Mouse (Mus musculus): ENCODE measurements at regions not wholly inside any gene's neighbourhood (a gene's known extent, or its start where the extent isn't known, plus 50 kb on each side); places are given as distances from the start of the nearest gene placed in this dataset.

- ATAC-seq (ENCODE audit: low TSS enrichment) = no peak
Observed at GRCm38 (mm10) chr16:76183556-76183955, 161.5 kb upstream of the Samsn1 start.

DNA sequence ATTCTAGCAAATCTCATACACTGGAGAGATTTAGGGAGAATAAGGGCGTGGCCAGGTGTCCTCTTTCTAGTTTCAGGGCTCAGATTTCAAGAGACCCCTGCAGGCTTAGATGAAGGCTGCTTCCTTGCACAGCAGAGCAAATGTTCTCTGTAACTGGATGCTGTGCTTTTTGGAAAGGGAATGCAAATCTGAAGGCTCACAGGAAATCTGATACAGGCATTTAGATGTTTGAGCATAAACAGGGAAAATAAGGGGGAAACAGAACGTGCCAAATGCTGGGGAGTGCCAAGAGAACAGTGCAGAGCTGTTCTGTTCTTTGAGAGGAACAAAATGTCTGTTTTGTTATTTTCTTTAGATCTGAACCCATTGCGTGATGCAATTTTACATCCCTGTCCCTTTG lies 161.0 kb upstream of the Samsn1 start:
- ATAC-seq (ENCODE audit: low TSS enrichment) = no peak

GRCm38 (mm10) chr16:76181596-76181995 lies 159.5 kb upstream of the Samsn1 start:
- ATAC-seq (ENCODE audit: low TSS enrichment) = no peak

DNA sequence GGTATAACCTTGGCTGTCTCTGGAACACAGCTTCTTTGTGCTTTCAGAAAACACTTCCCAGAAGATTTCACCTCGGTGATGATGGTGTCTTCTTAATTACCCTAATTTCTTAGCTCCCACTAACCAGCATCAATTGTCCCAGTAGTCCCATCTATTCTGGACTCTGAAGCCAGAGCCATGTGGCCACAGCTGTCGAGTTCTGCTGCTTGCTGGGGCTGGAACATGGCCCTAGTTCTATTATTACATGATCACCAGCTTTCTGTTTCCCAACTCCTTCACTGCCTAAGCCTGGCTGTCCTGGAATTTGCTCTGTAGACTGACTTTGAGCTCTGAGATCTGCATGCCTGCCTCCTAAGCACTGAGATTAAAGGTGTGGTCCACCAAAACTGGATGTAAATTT lies 145.6 kb upstream of the Samsn1 start:
- no peak for ATAC-seq (ENCODE audit: low TSS enrichment)

DNA sequence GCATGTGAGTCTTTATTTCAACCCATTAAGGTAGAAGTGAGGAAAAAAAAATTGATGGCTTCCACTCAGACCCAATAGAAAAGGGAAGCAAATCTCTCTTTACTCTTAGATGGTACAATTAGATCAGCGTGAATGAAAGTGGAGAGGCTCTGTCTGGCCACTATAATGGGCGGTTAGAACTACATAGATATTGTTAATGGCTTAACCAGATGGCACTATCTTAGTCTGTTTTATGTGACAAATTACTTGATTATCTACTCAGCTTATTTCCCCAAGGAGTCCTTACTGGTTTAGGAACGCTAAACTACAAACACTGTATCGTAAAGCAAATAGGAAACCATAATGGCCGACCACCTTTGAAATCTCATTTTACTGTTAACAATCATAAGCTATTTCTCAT lies 138.8 kb upstream of the Samsn1 start:
- no peak for ATAC-seq (ENCODE audit: low TSS enrichment)

DNA sequence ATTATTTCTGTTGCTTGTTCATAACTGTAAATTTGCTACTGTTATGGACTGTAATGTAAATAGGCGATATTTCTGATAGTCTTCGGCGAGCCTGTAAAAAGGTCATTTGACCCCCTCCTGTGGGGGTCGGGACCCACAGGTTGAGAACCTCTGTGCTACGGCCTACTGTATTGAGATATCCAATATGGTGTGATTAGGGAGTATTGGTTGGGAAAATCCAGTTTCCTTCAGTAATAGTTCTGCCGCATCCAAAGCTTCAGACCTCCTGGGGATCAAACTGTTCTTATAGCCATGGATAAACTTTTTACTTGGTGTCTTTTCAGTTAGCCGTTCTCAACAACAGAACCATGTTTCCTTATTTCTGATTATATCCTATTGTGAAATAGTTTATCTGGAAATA lies 136.5 kb upstream of the Samsn1 start:
- no peak for ATAC-seq (ENCODE audit: low TSS enrichment)

DNA sequence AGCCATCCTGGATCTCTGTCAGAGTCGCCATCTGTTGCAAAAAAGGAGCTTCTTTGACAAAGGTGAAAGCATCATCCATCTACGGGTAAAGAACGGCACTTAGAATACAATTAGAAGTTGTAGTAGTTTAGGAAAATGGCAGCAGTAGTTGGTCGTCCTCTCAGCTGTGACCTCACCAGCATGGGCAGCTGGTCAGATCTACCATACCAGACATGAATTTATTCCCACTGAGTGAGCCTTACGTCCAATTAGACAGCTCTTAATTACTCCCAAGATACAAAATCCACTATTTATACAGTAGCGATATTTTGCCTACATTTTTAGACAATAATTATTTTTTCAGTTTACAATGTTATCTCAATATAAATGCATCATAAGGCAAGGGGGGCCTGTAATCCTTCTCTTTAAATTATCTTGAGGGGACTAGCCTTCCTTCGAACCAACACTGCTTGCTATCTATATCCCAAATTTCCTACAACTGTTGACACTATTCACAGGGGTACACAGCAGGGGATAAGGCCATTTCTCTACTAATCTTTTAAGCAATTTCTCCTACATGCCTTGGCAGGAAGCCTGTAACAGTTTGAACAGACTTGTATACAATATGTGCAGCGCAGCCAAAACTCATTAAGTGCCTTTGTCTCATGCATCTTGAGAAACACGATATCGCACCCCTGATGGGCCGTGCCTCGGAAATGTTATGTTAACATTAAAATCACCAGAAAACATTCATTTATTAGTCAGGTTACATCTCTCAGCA lies 131.9 kb upstream of the Samsn1 start:
- no peak for ATAC-seq (ENCODE audit: low TSS enrichment)

DNA sequence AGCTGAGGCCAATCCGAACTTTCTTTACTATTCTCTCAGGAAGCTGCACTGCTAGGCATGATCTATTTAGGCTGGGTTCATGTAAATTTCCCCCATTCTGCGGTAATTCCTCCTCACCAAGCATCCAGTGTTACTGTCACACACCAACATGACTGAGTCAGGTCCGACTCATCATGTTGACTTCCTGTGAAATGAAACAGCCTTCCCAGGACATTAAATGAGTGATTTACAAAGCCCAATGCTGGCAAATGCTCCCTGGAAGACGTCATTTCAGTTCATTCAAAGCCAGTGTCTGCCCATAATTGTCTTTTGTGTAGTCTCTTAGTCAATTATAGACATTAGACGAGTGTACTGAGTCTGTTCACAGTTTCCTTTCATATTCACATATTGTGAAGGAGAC lies 127.5 kb upstream of the Samsn1 start:
- no peak for ATAC-seq (ENCODE audit: low TSS enrichment)

DNA sequence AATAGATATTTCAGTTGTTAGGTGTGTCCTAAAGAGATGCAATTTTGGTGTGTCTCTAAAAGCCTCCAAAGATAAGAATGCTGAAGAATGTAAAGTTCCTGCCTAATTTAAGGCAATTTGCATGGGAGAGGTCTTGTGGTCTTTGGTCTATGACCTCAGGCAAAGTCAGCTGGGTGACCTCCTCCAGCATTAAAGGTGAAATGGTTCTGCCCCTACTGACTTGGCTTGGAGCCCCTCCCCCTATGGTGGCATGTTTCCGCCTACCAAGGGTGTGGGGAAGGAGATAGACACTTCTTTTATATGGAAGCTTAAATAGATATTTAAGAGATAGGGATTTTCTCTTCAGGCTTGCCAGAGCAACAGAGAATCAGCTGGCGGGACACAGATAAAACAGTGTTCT lies 111.8 kb upstream of the Samsn1 start:
- ATAC-seq (ENCODE audit: low TSS enrichment) = no peak

- ATAC-seq (ENCODE audit: low TSS enrichment) = no peak
Observed at GRCm38 (mm10) chr16:76130486-76130885, 108.4 kb upstream of the Samsn1 start.

GRCm38 (mm10) chr16:76129982-76130381 lies 107.9 kb upstream of the Samsn1 start:
- no peak for ATAC-seq (ENCODE audit: low TSS enrichment)

GRCm38 (mm10) chr16:76123021-76123384 lies 100.9 kb upstream of the Samsn1 start:
- ATAC-seq (ENCODE audit: low TSS enrichment) = no peak

GRCm38 (mm10) chr16:76122172-76123020 lies 100.3 kb upstream of the Samsn1 start:
- ATAC-seq (ENCODE audit: low TSS enrichment) = no peak

- no peak for ATAC-seq (ENCODE audit: low TSS enrichment)
Observed at GRCm38 (mm10) chr16:76120712-76121111, 98.6 kb upstream of the Samsn1 start.

DNA sequence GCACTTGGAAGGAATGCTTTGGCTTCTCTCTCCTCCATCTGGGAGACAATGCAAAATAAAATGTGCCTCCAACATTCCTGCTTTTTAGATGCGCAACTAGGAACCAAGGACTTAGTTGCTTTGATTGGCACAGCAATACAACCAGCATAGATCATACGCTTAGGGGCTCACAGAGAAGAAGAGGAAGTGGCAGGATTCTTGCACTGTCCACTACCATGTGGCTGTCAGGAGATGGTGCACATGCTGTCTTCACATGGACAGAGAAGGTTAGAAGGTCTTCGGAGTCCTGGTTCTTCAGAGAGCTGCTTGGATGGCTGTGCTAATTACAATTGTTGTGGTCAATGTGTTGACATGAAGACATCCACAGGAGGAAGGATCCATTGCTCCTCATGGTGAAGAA lies 88.3 kb upstream of the Samsn1 start:
- no peak; the same call in 1 of the 2 replicates for ATAC-seq (ENCODE audit: low TSS enrichment)

DNA sequence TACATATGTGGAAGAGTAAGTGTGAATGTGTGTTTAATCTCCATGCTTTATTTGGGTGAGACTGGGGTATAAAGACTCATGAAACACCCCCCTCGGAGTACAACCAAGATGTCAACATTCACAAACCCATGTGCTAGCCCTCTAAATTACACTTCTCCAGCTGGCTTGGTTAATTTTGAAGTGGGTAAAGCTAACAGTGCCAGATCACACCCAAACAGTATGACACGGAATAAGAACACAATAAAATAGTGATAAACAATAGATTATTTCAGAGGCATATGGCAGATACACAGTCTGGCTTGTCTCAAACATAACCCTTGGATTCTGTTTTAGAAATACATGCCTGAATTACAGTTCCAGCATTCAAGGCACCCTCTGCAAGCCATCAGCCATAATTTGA lies 86.4 kb upstream of the Samsn1 start:
- no peak for ATAC-seq (ENCODE audit: low TSS enrichment)

DNA sequence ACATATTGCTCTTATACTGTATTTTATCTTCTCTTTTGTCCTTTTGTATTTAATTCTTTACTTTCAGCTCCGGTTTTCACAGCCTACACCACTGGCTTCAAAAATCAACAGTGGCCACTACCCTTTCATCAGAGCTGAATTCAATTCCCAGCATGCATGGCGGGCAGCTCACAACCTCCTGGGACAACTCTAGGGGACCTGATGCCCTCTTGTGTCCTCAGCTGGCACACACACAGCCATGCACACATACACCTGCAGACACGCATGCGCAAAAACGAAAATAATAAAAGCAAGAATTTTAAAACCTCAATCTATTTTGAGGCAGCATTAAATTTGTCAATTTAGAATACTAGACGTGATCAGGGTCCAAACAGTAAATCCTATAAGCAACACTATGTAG lies 82.6 kb upstream of the Samsn1 start:
- no peak for ATAC-seq (ENCODE audit: low TSS enrichment)

GRCm38 (mm10) chr16:76101773-76102172 lies 79.7 kb upstream of the Samsn1 start:
- no peak for ATAC-seq (ENCODE audit: low TSS enrichment)

GRCm38 (mm10) chr16:76097808-76098207 lies 75.7 kb upstream of the Samsn1 start:
- ATAC-seq (ENCODE audit: low TSS enrichment) = no peak

GRCm38 (mm10) chr16:76096363-76096762 lies 74.3 kb upstream of the Samsn1 start:
- ATAC-seq (ENCODE audit: low TSS enrichment) = no peak

GRCm38 (mm10) chr16:76085363-76085762 lies 63.3 kb upstream of the Samsn1 start:
- no peak for ATAC-seq (ENCODE audit: low TSS enrichment)

DNA sequence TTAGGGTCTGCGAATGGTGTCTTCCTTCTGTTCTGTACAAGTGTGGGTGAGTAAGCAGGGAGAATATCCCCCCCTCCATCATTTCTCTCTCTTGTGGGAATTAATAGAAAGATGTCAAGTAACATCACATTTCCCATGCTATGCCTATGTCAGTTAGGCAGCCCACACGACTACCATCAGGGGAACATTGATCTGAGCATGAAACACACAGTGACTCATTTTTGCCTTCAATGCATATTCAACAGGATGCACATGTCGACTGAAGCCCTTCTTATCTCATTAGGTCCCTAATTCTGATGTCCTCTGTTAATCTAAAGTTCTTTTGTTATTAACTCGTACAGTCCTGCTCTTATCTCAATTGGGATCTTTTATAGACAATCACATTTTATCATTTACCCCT lies 60.4 kb upstream of the Samsn1 start:
- no peak for ATAC-seq (ENCODE audit: low TSS enrichment)

- peak; percentile 74 for ATAC-seq (ENCODE audit: low TSS enrichment)
Observed at GRCm38 (mm10) chr16:76079761-76080502, 57.9 kb upstream of the Samsn1 start.

Measured in frontal cortex, adult (tissue).